Mouse (Mus musculus) embryonic facial prominence, embryonic 14.5 days (tissue): Measurements from ENCODE around the gene Incenp. TPM values are rescaled to one million over a fixed set of nuclear protein-coding genes. Genes with fewer than 3 reads are reported as not detected.
"Not testable (repeated sequence)": the region's sequence is repeated elsewhere in the genome, so short reads cannot be mapped to it uniquely, and the experiment has no call there.

ENCODE experiments used
- ATAC-seq: fragments of 200-750 bp; cut with Nextera tagmentation; 2 replicates; pipeline ENCODE4 v1.8.0; 2017; ENCODE audit warnings: low read depth, moderate number of reproducible peaks, moderate TSS enrichment
- DNase-seq: peaks from one replicate; pipeline ENCODE4 v3.0.0-alpha.2; 2015; ENCODE audit warnings: low spot score
- H3K27ac ChIP-seq: fragments of 300-500 bp; sonication (generic); replicated peaks from 2 replicates; pipeline ENCODE4 v1.5.1; 2014; ENCODE audit warnings: low read depth, mild to moderate bottlenecking, low read length, moderate library complexity
- H3K27me3 ChIP-seq: fragments of 300-500 bp; sonication (generic); replicated peaks from 2 replicates; pipeline ENCODE4 v1.6.1; 2014; ENCODE audit warnings: low read length; ENCODE audit not compliant: control insufficient read depth, insufficient read depth
- H3K36me3 ChIP-seq: fragments of 300-500 bp; sonication (generic); 2 replicates; pipeline ENCODE4 v1.6.1; 2014; ENCODE audit warnings: low read length, mixed read lengths; ENCODE audit not compliant: control insufficient read depth, insufficient read depth
- H3K4me1 ChIP-seq: fragments of 300-500 bp; sonication (generic); 2 replicates; pipeline ENCODE4 v1.6.1; 2014; ENCODE audit warnings: antibody characterized with exemption, low read length; ENCODE audit not compliant: control insufficient read depth, insufficient read depth
- H3K4me2 ChIP-seq: fragments of 300-500 bp; sonication (generic); 2 replicates; pipeline ENCODE4 v1.6.1; 2014; ENCODE audit warnings: low read depth, mild to moderate bottlenecking, low read length, moderate library complexity, mixed read lengths
- H3K4me3 ChIP-seq: fragments of 300-500 bp; sonication (generic); 2 replicates; pipeline ENCODE4 v1.5.1; 2014; ENCODE audit warnings: low read depth, mild to moderate bottlenecking, low read length
- H3K9ac ChIP-seq: fragments of 300-500 bp; sonication (generic); 2 replicates; pipeline ENCODE4 v1.6.1; 2014; ENCODE audit warnings: low read depth, mild to moderate bottlenecking, low read length, moderate library complexity, mixed read lengths
- H3K9me3 ChIP-seq: fragments of 300-500 bp; sonication (generic); 2 replicates; pipeline ENCODE4 v1.6.1; 2016; ENCODE audit warnings: low read length; ENCODE audit not compliant: control insufficient read depth
- WGBS: fragments of 180-500 bp; shearing (Covaris S2); extraction: QIAGEN DNeasy Blood & Tissue Kit; methylation state at CpG from one replicate; pipeline ENCODE4 v1.1.7; 2014; 5-methylcytosine and 5-hydroxymethylcytosine counted together
- polyA plus RNA-seq: library from polyadenylated mRNA; unstranded; fragments of >200 nt; fragmentation: Nextera tagmentation; extraction: Ambion mirVana; gene quantifications from 2 replicates; pipeline ENCODE4 v1.2.1, GENCODE M21; 2014

Incenp gene
- polyA plus RNA-seq, 1 experiment from 2014 or later: 65.5 TPM

DNA sequence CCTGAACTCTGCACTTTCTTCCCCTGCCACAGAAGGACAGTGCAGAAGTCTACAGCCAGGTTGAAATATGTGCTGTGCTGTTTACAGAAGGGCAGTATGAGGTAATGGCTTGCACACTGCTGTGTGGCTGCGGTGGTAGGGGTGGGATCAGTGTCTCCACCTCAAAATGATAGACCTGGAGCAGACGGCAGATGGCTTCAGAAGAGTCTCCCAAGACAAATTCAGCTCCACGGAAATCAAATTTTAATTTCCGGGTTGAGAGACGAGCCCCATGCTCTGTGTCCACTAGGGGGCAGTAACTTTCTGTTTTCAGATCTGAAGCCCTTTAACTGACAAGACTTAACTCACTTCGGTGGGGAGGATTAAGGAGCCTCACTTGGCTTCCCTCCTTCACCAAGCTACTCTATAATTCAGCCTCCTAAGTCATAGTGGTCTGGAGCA lies 12.0 kb upstream of the Incenp start:
- H3K4me3 ChIP-seq: no peak overlapping the region
- 11% methylated on average over 6 of the region's 6 CpGs for WGBS
- no peak overlapping the region for H3K27ac ChIP-seq
- ATAC-seq: no peak
- no peaks in the 10 kb centered on the region for H3K36me3 ChIP-seq
- H3K4me2 ChIP-seq: peak overlapping the region; percentile 38
- peak; percentile 79 for DNase-seq
- H3K4me1 ChIP-seq: no peaks in the 10 kb centered on the region
- no peaks in the 10 kb centered on the region for H3K9me3 ChIP-seq
- H3K9ac ChIP-seq: no peak overlapping the region
- no peaks in the 10 kb centered on the region for H3K27me3 ChIP-seq

DNA sequence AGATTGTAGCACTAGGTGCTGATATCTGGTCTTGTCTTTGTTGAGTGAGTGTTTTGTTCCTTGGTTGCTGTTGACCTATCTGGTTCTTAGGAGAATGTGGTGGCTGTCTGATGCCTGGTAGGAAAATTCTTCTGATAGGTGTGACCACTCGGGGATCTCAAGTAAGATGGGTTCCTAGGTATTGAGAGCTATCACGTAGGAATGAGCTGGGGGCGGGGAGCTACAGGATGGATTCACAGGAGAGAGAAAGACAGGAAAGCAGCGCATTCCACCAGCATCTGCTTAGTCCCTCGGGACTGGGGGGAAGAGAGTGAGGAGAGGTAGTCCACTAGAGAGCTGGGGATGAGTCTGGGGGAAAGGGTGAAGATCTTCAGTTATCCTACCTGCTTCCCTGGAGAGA lies 10.0 kb upstream of the Incenp start:
- H3K4me1 ChIP-seq: no peaks in the 10 kb centered on the region
- no peak for DNase-seq
- no peaks in the 10 kb centered on the region for H3K27me3 ChIP-seq
- no peak for ATAC-seq
- H3K4me3 ChIP-seq: no peak overlapping the region
- WGBS: 69% methylated on average over 5 of the region's 5 CpGs
- no peaks in the 10 kb centered on the region for H3K36me3 ChIP-seq
- H3K9ac ChIP-seq: no peak overlapping the region
- H3K27ac ChIP-seq: no peak overlapping the region
- H3K4me2 ChIP-seq: no peak overlapping the region
- H3K9me3 ChIP-seq: no peaks in the 10 kb centered on the region

DNA sequence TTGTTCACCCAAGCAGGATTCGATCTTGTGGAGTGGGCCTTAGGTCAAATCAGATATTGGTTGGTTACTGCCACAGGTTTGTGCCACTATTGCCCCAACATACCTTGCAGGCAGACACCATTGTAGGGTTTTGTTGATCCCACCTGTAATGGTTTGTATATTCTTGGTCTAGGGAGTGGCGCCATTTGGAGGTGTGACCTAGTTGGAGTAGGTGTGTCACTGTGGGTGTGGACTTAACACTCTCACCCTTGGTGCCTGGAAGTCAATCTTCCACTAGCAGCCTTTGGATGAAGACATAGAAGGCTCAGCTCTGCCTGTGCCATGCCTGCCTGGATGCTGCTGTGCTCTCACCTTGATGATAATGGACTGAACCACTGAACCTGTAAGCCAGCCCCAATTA lies 1.3 kb upstream of the Incenp start:
- not testable (repeated sequence) for ATAC-seq, DNase-seq, H3K4me3 ChIP-seq, H3K4me2 ChIP-seq, H3K27me3 ChIP-seq, H3K9me3 ChIP-seq, H3K27ac ChIP-seq, H3K36me3 ChIP-seq, H3K9ac ChIP-seq
- 94% methylated on average over 2 of the region's 2 CpGs for WGBS
- H3K4me1 ChIP-seq: peaks cover 16% of the 10 kb centered on the region

DNA sequence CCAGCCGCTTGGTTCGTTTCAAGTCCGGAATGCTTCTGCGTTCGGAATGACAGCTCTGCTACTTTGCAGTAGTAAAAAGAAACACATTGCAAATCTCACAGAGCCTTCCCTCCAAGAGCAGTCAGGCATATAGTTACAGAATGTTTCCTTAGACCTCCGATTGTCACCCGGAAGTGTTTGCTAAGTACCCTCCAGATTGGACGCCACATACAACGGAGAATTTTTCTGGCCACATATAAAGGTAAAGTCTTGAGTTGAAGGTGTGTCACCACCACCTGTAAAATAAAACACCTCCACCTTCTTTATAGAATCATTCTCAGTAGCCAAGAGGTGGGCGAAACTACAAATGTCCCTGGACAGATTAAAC lies 412 bp upstream of the Incenp start:
- Histone ChIP-seq H3K36me3 (peaks cover 5% of the 10 kb centered on the region), H3K4me1 (peaks cover 16% of the 10 kb centered on the region), H3K4me2 (peak overlapping the region; percentile 53), H3K9me3 (no peaks in the 10 kb centered on the region), H3K27ac (peak overlapping the region; percentile 77), H3K4me3 (peak overlapping the region; percentile 82), H3K27me3 (no peaks in the 10 kb centered on the region), H3K9ac (peak overlapping the region; percentile 32)
- 8% methylated on average over 10 of the region's 10 CpGs for WGBS
- ATAC-seq (peak; percentile 80), DNase-seq (no peak)

DNA sequence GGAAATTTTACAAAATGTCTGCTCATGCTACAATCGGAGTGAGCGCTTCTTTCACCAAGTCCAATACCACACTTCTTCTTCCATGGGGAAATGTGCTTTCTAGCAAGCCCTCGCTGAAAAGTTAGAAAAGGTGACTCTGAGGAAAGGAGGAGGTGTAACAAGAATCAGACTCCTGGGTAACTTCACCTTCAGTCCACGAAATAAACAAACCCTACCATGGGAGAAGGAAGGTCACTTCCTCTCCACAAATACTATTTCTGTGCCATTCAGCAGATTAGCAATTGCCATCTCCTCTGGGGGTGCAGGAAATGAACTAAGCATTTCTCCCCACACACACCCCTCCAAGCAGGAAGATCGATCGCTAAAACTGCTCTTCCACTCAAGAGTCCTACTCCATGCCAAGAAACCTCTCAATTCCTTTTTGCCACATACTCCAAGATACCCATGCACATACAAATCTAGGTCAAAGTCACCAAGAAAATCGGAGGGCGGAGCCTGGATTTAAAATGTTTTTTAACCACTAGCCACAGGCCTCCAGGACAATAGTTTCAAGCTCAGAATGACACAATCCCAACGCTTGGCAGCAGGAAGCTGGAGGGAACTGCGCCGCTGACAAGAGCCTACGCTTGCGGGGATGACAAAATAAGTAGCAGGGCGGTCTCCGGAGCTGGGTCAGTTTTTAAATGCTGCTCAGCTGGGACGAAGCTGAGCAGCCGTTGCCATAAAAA lies 848 bp downstream of the Incenp start:
- Histone ChIP-seq H3K4me2 (peak overlapping the region; percentile 67), H3K36me3 (peaks cover 17% of the 10 kb centered on the region), H3K4me3 (peak overlapping the region; percentile 82), H3K9me3 (no peaks in the 10 kb centered on the region), H3K27ac (peak overlapping the region; percentile 77), H3K9ac (peak overlapping the region; percentile 79), H3K4me1 (peaks cover 16% of the 10 kb centered on the region), H3K27me3 (no peaks in the 10 kb centered on the region)
- DNase-seq: peak; percentile 17
- WGBS: 10% methylated on average over 17 of the region's 17 CpGs
- ATAC-seq: no peak

DNA sequence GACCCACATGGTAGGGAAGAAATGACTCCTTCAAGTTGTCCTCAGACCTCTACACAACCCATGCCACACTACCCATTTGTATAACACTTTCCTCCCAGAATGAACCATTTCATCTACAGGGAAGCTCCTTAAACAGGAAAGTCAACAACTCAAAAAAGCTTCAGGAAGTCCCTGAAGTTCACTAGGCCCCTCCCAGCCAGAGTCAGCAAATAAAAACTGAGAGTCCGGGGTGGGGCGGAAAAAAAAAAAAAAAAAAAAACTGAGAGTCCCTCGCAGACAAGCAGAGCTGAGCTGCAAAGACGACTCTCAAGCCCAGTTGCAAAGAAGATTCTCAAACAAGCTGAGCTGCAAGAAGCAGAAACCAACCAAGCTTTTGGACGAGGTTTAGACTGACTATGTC lies 3.3 kb downstream of the Incenp start:
- Histone ChIP-seq H3K27ac (no peak overlapping the region), H3K9ac (no peak overlapping the region), H3K27me3 (no peaks in the 10 kb centered on the region), H3K4me2 (no peak overlapping the region), H3K36me3 (peaks cover 42% of the 10 kb centered on the region), H3K4me1 (peaks cover 16% of the 10 kb centered on the region), H3K4me3 (no peak overlapping the region), H3K9me3 (no peaks in the 10 kb centered on the region)
- DNase-seq (no peak), ATAC-seq (no peak)
- WGBS: 78% methylated on average over 5 of the region's 5 CpGs

DNA sequence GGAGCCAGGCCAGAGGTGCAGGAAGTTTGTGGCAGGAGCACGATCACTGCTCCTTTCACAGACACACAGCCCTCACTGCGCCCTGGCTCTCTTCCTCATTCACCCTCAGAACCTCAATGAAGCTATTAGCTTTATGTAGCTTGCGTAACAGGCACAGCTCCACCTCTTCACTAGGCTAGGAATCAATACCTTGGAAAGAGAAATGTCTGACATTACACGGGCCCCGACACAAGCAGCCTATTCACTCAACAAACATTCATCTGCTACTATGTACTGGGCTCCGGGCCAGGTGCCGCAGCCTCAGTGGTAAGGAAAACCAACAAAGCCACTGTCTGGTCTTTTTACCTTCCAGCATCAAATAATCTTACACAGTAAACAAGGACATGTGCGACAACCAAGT lies 12.6 kb downstream of the Incenp start:
- Histone ChIP-seq H3K4me3 (no peak overlapping the region), H3K4me2 (no peak overlapping the region), H3K27me3 (no peaks in the 10 kb centered on the region), H3K27ac (no peak overlapping the region), H3K9ac (no peak overlapping the region), H3K4me1 (no peaks in the 10 kb centered on the region), H3K9me3 (no peaks in the 10 kb centered on the region), H3K36me3 (peaks cover 89% of the 10 kb centered on the region)
- no peak for DNase-seq
- ATAC-seq: no peak
- WGBS: 93% methylated on average over 8 of the region's 8 CpGs

DNA sequence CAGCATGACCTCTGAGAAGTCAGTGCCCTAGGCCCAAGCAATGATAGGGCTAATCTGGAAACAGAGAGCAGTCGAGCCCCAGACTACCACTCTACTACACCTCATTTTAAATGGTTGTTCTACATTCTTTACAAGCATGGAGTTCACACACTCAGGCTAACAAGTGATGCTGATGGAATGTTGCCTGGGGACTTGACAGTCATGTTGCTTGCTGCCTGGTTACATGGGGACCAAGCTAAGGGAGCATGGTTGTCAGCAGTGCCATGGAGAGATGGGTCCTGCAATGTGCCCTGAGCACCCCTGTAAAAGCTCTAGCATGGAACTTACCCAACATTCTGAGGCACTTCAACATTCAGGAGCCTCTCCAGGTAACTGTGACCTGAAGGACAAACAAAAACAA lies 13.0 kb downstream of the Incenp start:
- DNase-seq (no peak), ATAC-seq (no peak)
- no peak overlapping the region for H3K4me2 ChIP-seq
- no peaks in the 10 kb centered on the region for H3K27me3 ChIP-seq
- H3K9ac ChIP-seq: no peak overlapping the region
- no peaks in the 10 kb centered on the region for H3K4me1 ChIP-seq
- peaks cover 89% of the 10 kb centered on the region for H3K36me3 ChIP-seq
- H3K27ac ChIP-seq: no peak overlapping the region
- WGBS: 78% methylated on average over 1 of the region's 1 CpGs
- H3K9me3 ChIP-seq: no peaks in the 10 kb centered on the region
- H3K4me3 ChIP-seq: no peak overlapping the region

DNA sequence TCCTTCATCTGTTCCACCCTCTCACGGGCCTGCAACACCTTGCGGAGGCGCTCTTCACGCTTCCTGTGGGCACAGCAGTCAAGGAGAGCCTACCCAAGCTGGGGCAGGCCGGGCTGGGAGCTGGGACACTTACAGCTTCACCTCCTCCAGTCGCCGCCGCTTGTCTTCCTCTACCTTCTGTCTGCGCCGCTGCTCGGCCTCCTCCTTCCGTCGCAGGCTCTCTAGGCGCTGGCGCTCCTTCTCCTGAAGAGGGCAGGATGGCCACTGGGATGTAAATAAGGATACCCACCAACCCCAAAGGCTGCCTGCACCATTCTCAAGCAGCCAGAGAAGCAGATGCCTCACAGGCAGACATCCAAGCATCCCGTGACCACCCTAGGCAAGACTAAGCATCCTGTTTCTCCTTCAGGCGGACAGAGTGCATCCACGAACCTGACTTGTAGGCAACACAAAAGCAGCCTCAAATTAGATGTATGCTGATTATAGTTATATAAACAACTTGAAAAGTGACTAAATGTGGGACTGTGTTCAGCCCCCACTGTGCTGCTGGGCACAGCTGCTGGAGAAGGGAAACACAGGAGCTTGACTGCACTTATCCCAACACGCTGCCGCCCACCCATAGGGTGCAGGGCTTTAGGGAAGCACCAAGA lies 21.0 kb downstream of the Incenp start:
- H3K27ac ChIP-seq: no peak overlapping the region
- WGBS: 95% methylated on average over 20 of the region's 20 CpGs
- DNase-seq: no peak
- H3K4me1 ChIP-seq: no peaks in the 10 kb centered on the region
- H3K4me3 ChIP-seq: no peak overlapping the region
- peaks cover 88% of the 10 kb centered on the region for H3K36me3 ChIP-seq
- no peaks in the 10 kb centered on the region for H3K27me3 ChIP-seq
- no peak overlapping the region for H3K4me2 ChIP-seq
- no peaks in the 10 kb centered on the region for H3K9me3 ChIP-seq
- no peak for ATAC-seq
- no peak overlapping the region for H3K9ac ChIP-seq
